Mouse (Mus musculus) inflammation-experienced regulatory T-cells, adult 6 months (primary cell): ENCODE measurements around the gene Mpst. TPM values are rescaled to one million over a fixed set of nuclear protein-coding genes. Genes with fewer than 3 reads are reported as not detected.

Source experiments
- ATAC-seq: one replicate; pipeline ENCODE4 v1.8.0; 2017
- polyA plus RNA-seq, 3 experiments: library from polyadenylated mRNA; unstranded; fragments of 100-300 nt; shearing (Covaris generic); gene quantifications; one replicate each; pipeline ENCODE4 v1.2.1; 2017

Gene Mpst
- polyA plus RNA-seq, 3 experiments from 2014 or later, result 0.63 to 3.3 (median 2.6) TPM

GRCm38 (mm10) chr15:78437237-78438017, 31.2 kb downstream of the Mpst start:
- no peak for ATAC-seq

- ATAC-seq, result no peak
Measured at GRCm38 (mm10) chr15:78438018-78438394, 31.8 kb downstream of the Mpst start.

GRCm38 (mm10) chr15:78438505-78438904, 32.3 kb downstream of the Mpst start:
- ATAC-seq, result no peak

- no peak for ATAC-seq
Measured at GRCm38 (mm10) chr15:78438973-78439372, 32.8 kb downstream of the Mpst start.

GRCm38 (mm10) chr15:78442231-78442630, 36.0 kb downstream of the Mpst start:
- no peak for ATAC-seq

GRCm38 (mm10) chr15:78443857-78444256, 37.6 kb downstream of the Mpst start:
- no peak for ATAC-seq

DNA sequence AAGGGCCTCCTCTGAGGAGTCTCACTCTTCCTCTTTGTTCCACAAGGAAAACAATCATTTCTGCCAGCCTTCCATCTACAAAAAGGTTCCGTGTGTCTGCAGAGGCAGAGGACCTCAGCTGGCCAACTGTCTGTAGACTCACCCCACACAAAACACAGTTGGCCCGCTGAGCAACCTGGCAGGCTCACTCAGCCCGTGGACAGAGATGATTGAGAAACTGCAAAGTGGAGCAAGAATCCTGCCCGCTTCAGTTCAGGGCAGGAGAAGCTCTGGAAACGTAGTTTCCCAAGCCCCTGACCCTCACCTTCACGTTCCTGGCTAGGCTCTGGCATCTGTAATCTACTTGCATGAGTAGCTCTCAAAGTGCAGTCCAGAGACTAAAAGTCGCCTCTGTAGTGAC, 40.9 kb downstream of the Mpst start:
- no peak for ATAC-seq

DNA sequence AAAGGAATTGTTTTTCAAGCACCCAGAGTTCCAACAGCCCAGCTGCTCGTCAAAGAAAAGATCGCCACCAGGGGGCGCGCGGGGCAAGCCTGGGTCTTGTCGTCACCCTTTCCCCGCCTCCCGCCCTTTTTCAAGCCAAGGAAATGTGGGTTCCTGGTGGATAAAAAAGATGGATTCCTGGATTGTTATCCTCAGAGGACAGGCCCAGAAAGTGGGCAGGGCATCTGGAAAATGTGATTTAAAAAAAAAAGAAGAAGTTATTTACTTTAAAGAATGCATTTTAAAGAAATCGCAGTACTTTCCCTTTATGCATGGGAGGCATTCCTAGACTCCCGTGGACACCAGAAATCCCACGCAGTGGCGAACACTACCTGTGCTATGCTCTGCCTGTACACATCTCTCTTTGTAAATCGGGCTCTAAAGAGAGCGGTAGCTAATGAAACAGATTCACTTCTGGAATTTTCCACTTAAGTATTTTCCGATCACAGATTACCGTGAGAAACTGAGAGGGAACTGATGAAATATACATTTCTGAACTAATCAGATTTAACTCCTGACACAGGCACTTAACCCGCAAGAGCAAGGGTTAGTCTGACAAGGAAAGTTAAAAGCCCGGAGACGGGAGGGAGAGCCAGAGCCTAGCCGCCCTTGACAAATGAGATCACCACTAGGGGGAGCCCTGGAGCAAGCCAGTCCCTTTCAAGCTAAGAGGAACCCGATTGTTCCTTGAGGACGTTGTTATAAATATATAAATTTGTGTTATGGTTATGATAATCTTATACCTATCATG, 41.7 kb downstream of the Mpst start:
- peak; percentile 57 for ATAC-seq

GRCm38 (mm10) chr15:78449131-78449530, 42.9 kb downstream of the Mpst start:
- peak; percentile 42 for ATAC-seq

DNA sequence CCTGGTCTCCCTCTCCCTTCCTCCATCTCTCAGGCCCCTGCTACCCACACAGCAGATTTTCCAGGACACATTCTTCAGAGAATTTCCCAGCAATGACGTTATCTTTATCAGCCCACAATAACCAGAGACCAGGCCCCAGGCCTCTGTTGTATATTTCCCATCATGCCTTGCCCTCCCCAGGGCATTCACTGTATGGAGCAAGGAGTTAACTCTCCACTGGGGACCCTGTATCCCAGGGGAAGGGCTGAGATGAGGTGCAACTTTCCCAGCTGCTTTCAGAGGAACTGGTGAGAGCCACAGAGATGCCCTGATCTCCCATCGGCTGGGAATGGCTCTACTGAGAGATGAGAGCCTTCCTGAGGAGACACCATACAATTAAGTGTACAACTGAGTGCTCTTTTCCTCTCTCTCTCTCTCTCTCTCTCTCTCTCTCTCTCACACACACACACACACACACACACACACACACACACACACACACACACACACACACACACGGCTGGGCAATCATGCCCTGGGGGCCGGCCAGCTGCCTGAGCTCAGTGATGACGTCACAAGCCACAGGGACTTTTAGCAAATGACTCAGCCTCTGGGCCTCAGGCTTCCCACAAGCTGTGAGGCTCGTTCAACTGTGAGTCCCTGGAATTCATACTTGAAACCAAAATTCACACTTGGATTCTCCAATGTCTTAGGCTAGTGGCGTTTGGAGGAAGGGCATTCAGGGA, 43.6 kb downstream of the Mpst start:
- peak; percentile 73 for ATAC-seq

DNA sequence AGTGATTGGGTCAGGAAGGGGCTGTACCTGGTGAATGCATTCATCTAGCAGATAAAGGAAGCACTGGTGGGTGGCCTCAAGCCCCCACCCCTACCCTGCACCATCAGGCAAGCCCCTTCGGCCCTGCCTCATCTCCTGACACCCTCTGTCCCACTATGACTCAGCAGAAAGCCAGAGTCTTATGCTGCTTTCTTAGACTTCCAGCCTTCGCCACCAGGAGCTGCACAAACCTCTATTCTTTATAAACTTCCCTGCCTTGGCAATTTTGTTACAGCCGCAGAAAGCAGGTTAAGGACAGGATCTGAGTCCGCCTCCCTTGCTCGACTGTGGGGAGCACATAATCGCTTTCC, 44.2 kb downstream of the Mpst start:
- peak; percentile 30 for ATAC-seq

DNA sequence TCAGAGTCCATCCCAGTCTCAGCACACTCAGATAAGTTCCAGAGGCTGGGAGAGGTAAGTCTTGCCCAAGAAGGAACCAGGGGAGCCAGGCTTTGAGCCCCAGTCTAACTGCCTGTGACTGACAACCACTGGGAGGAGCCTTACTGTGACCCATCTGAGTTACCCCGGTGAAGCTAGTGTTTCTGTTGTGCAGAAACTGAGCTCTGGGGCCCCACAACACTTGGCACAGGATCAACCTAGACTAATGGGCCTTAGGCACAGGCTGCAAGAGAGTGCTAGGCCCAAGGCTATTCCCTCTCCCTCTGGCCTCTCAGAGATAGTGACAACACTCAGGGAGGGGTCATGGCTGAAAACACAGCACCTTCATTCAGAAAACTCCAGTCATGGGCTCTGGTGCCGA, 45.0 kb downstream of the Mpst start:
- no peak for ATAC-seq

DNA sequence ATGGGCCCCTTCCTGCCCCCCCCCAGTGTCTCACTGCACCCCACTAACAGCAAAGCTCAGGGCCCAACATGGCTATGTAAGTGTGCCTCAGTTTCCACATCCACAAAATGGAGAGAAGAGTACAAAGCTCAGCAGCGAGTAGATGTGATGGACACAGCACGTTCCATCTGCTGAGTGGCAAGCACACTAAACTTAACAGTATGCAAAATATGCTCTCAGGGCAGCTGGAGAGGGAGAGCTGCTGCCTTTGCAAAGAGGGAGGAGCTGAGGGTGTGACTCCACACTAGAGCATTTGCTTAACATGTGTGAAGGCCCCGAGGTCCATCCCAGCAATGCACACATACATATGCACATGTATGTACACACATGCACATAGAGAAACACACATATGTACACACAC, 46.7 kb downstream of the Mpst start:
- no peak for ATAC-seq

GRCm38 (mm10) chr15:78455168-78455567, 49.0 kb downstream of the Mpst start:
- no peak for ATAC-seq

DNA sequence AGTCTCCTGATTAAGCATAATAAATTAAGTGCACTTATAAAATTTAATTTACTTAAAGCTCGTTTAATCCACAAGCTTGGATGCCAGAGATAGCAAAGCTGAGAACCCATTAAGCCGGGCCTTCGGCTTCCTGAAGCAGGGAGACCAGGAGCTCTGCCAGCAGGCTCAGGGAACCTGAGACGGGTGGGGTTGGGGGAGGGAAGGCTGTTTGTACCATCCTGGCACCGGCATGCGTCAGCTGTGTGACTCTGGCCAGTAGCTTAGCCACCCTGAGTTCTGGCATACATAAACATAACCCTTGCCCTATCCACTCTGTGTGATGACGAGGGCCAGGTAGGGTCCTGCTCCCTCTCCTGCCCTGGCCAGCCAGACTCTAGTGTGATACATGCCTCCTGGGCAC, 49.8 kb downstream of the Mpst start:
- ATAC-seq, result no peak

DNA sequence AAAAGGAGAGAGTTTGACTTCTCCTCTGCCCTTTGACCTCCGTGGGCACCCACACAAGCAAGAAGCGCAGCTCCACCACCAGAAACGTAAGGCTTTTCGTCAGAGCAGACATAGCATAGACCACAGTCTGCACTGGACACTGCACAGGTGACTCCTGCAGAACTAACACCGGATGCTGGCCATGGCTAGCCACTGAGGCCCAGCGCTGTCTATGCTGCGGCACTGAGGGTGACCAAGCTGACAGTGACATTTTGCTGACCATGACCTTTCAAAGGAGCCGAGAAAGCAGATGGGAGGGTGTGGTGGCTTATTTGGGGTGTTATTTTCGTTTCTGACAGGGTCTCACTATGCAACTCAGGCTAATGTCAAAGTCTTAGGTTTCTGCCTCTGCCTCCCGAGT, 51.0 kb downstream of the Mpst start:
- ATAC-seq, result no peak

GRCm38 (mm10) chr15:78462981-78463380, 56.8 kb downstream of the Mpst start:
- peak; percentile 87 for ATAC-seq

Other genes with a start within 250 kb of the Mpst start
- 10 to 100 TPM; 60.2 to 65.9 (median 62.0) TPM for gene Ift27, start 232.3 kb upstream of the Mpst start, polyA plus RNA-seq
- not detected for gene Pvalb, start 200.0 kb upstream of the Mpst start, polyA plus RNA-seq
- gene Ncf4, start 161.6 kb upstream of the Mpst start, polyA plus RNA-seq, result 100 to 1,000 TPM; 145 to 184 (median 174) TPM
- under 1 TPM in 1 of 3 experiments, not detected in 2; 0.54 TPM for gene Csf2rb2, start 100.7 kb upstream of the Mpst start, polyA plus RNA-seq
- under 1 TPM in 2 of 3 experiments, not detected in 1; 0.12 to 0.67 TPM for gene Csf2rb, start 80.7 kb upstream of the Mpst start, polyA plus RNA-seq
- not detected for gene Tex33, start 10.5 kb upstream of the Mpst start, polyA plus RNA-seq
- gene Tst, start 509 bp upstream of the Mpst start, polyA plus RNA-seq, result 1 to 10 TPM; 1.8 to 5.3 (median 2.1) TPM
- 10 to 100 TPM in 1 of 3 experiments, 1 to 10 TPM in 2; 7.5 to 14.9 (median 8.8) TPM for gene Kctd17, start 22.1 kb downstream of the Mpst start, polyA plus RNA-seq
- gene Tmprss6, start 62.2 kb downstream of the Mpst start, polyA plus RNA-seq, result not detected
- 100 to 1,000 TPM; 427 to 674 (median 450) TPM for gene Il2rb, start 88.9 kb downstream of the Mpst start, polyA plus RNA-seq
- 10 to 100 TPM in 1 of 3 experiments, 1 to 10 TPM in 2; 7.7 to 24.3 (median 8.0) TPM for gene C1qtnf6, start 125.0 kb downstream of the Mpst start, polyA plus RNA-seq
- under 1 TPM in 1 of 3 experiments, not detected in 2; 0.17 TPM for gene Sstr3, start 138.3 kb downstream of the Mpst start, polyA plus RNA-seq
- 1,000 to 10,000 TPM; 2,973 to 4,396 (median 4,109) TPM for gene Rac2, start 166.4 kb downstream of the Mpst start, polyA plus RNA-seq
- gene Cyth4, start 190.6 kb downstream of the Mpst start, polyA plus RNA-seq, result 100 to 1,000 TPM; 236 to 339 (median 298) TPM